Mouse (Mus musculus) midbrain, embryonic 12.5 days (tissue): Measurements from ENCODE around the gene Lrrc36. TPM values are rescaled to one million over a fixed set of nuclear protein-coding genes. Genes with fewer than 3 reads are reported as not detected.

Experiments used
- polyA plus RNA-seq: library from polyadenylated mRNA; unstranded; fragments of >200 nt; fragmentation: Nextera tagmentation; extraction: Ambion mirVana; gene quantifications from 2 replicates; pipeline ENCODE4 v1.2.1, GENCODE M21; 2016

The Lrrc36 gene
- polyA plus RNA-seq, 1 experiment from 2014 or later, result 3.4 TPM

Other genes starting within 250 kb of the Lrrc36 start
- 46.0 and 49.0 TPM in 2 replicates for gene Cbfb, start 242.9 kb upstream of the Lrrc36 start, polyA plus RNA-seq
- gene D230025D16Rik, start 188.4 kb upstream of the Lrrc36 start, polyA plus RNA-seq, result 29.9 and 30.5 TPM in 2 replicates
- 7.6 and 9.8 TPM in 2 replicates for gene B3gnt9, start 158.4 kb upstream of the Lrrc36 start, polyA plus RNA-seq
- gene Tradd, start 149.0 kb upstream of the Lrrc36 start, polyA plus RNA-seq, result 11.0 and 14.6 TPM in 2 replicates
- 0.77 and 0.87 TPM in 2 replicates for gene Fbxl8, start 148.9 kb upstream of the Lrrc36 start, polyA plus RNA-seq
- gene Hsf4, start 143.8 kb upstream of the Lrrc36 start, polyA plus RNA-seq, result 0.14 TPM in 1 of 2 replicates, not detected in the other
- gene Nol3, start 137.4 kb upstream of the Lrrc36 start, polyA plus RNA-seq, result 3.3 and 3.9 TPM in 2 replicates
- 54.8 and 59.8 TPM in 2 replicates for gene 4931428F04Rik, start 123.7 kb upstream of the Lrrc36 start, polyA plus RNA-seq
- 12.0 and 12.8 TPM in 2 replicates for gene Exoc3l, start 117.5 kb upstream of the Lrrc36 start, polyA plus RNA-seq
- gene E2f4, start 115.9 kb upstream of the Lrrc36 start, polyA plus RNA-seq, result 76.6 and 76.8 TPM in 2 replicates
- 1.7 and 2.4 TPM in 2 replicates for gene Elmo3, start 108.0 kb upstream of the Lrrc36 start, polyA plus RNA-seq
- 1.2 and 1.3 TPM in 2 replicates for gene Lrrc29, start 87.3 kb upstream of the Lrrc36 start, polyA plus RNA-seq
- 93.7 and 96.8 TPM in 2 replicates for gene Tmem208, start 87.2 kb upstream of the Lrrc36 start, polyA plus RNA-seq
- 1.1 and 2.0 TPM in 2 replicates for gene Fhod1, start 65.6 kb upstream of the Lrrc36 start, polyA plus RNA-seq
- 4.6 and 5.4 TPM in 2 replicates for gene Slc9a5, start 64.7 kb upstream of the Lrrc36 start, polyA plus RNA-seq
- 0.68 and 0.92 TPM in 2 replicates for gene Plekhg4, start 40.3 kb upstream of the Lrrc36 start, polyA plus RNA-seq
- not detected in 2 replicates for gene Kctd19, start 69 bp upstream of the Lrrc36 start, polyA plus RNA-seq
- 86.8 and 94.2 TPM in 2 replicates for gene Tppp3, start 58.0 kb downstream of the Lrrc36 start, polyA plus RNA-seq
- gene Zdhhc1, start 83.3 kb downstream of the Lrrc36 start, polyA plus RNA-seq, result 29.9 and 30.9 TPM in 2 replicates
- gene Hsd11b2, start 105.2 kb downstream of the Lrrc36 start, polyA plus RNA-seq, result 20.1 and 23.5 TPM in 2 replicates
- gene Atp6v0d1, start 152.5 kb downstream of the Lrrc36 start, polyA plus RNA-seq, result 107 and 110 TPM in 2 replicates
- gene Ripor1, start 191.7 kb downstream of the Lrrc36 start, polyA plus RNA-seq, result 19.5 and 21.7 TPM in 2 replicates
- gene Ctcf, start 223.0 kb downstream of the Lrrc36 start, polyA plus RNA-seq, result 157 TPM in 2 replicates
- 1.3 TPM in 1 of 2 replicates, not detected in the other for gene Agrp, start 223.8 kb downstream of the Lrrc36 start, polyA plus RNA-seq